Mouse (Mus musculus) liver, embryonic 11.5 days (tissue): ENCODE data around the gene Astn1. TPM values are rescaled to one million over a fixed set of nuclear protein-coding genes. Genes with fewer than 3 reads are reported as not detected.
A peak's percentile ranks its signal among the peaks of the same experiment; 100 is the strongest.

ENCODE experiments used
- ATAC-seq: fragments of 200-750 bp; cut with Nextera tagmentation; replicated peaks from 2 replicates; pipeline ENCODE4 v1.8.0; 2017; ENCODE audit warnings: moderate number of reproducible peaks, mild to moderate bottlenecking, moderate TSS enrichment, moderate library complexity; ENCODE audit not compliant: low FRiP score
- DNase-seq: peaks from one replicate; pipeline ENCODE4 v3.0.0-alpha.2; 2017; ENCODE audit warnings: low spot score
- H3K27ac ChIP-seq: fragments of 300-500 bp; sonication (generic); 2 replicates; pipeline ENCODE4 v1.5.1; 2014; ENCODE audit warnings: mild to moderate bottlenecking, low read depth, low read length, control low read depth
- H3K27me3 ChIP-seq: fragments of 300-500 bp; sonication (generic); replicated peaks from 2 replicates; pipeline ENCODE4 v1.6.1; 2014; ENCODE audit warnings: low read length, mixed read lengths; ENCODE audit not compliant: control insufficient read depth, insufficient read depth
- H3K36me3 ChIP-seq: fragments of 300-500 bp; sonication (generic); 2 replicates; pipeline ENCODE4 v1.6.1; 2014; ENCODE audit warnings: mild to moderate bottlenecking, low read length, moderate library complexity, mixed read lengths; ENCODE audit not compliant: control insufficient read depth, insufficient read depth
- H3K4me1 ChIP-seq: fragments of 300-500 bp; sonication (generic); replicated peaks from 2 replicates; pipeline ENCODE4 v1.6.1; 2014; ENCODE audit warnings: low read length, mixed read lengths; ENCODE audit not compliant: control insufficient read depth, insufficient read depth
- H3K4me2 ChIP-seq: fragments of 300-500 bp; sonication (generic); 2 replicates; pipeline ENCODE4 v1.6.1; 2014; ENCODE audit warnings: mild to moderate bottlenecking, control low read depth, moderate library complexity
- H3K4me3 ChIP-seq: fragments of 300-500 bp; sonication (generic); 2 replicates; pipeline ENCODE4 v1.5.1; 2014; ENCODE audit warnings: low read depth, low read length, control low read depth
- H3K9ac ChIP-seq: fragments of 300-500 bp; sonication (generic); 2 replicates; pipeline ENCODE4 v1.6.1; 2014; ENCODE audit warnings: low read depth, low read length, control low read depth
- H3K9me3 ChIP-seq: fragments of 300-500 bp; sonication (generic); 2 replicates; pipeline ENCODE4 v1.6.1; 2016; ENCODE audit warnings: low read length, inconsistent platforms, mixed read lengths; ENCODE audit not compliant: control insufficient read depth
- WGBS: fragments of 180-500 bp; shearing (Covaris S2); extraction: QIAGEN DNeasy Blood & Tissue Kit; methylation state at CpG from one replicate; pipeline ENCODE4 v1.1.7; 2014; 5-methylcytosine and 5-hydroxymethylcytosine counted together
- polyA plus RNA-seq: library from polyadenylated mRNA; unstranded; fragments of >200 nt; fragmentation: Nextera tagmentation; extraction: Ambion mirVana; gene quantifications from 2 replicates; pipeline ENCODE4 v1.2.1, GENCODE M21; 2014

The Astn1 gene
- polyA plus RNA-seq, 1 experiment from 2014 or later = 0.62 TPM

DNA sequence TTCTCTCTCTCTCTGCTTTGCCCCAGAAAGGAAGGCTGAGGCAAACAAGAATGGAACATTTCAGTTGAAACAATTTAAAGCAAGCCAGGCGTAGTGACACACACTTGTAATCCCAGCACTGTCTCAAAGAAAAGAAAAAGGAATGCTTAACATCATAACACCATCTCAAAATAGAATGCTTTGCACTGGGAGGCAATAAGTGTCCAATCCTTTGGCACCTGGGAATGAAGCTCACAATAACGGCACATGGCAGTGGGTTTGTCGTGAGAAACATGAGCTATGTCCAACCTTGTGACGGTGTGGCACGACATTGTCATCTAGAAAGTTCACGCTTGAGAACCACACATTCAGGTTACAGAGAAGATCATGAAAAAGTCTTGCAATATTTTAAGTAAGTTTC, 191.3 kb downstream of the Astn1 start:
- no peak overlapping the region for H3K4me3 ChIP-seq
- no peaks in the 10 kb centered on the region for H3K4me1 ChIP-seq
- no peaks in the 10 kb centered on the region for H3K27me3 ChIP-seq
- no peak for DNase-seq
- H3K36me3 ChIP-seq = no peaks in the 10 kb centered on the region
- no peak overlapping the region for H3K9ac ChIP-seq
- H3K27ac ChIP-seq = no peak overlapping the region
- WGBS = 91% methylated on average over 6 of the region's 6 CpGs
- no peak overlapping the region for H3K4me2 ChIP-seq
- ATAC-seq = no peak
- H3K9me3 ChIP-seq = no peaks in the 10 kb centered on the region

DNA sequence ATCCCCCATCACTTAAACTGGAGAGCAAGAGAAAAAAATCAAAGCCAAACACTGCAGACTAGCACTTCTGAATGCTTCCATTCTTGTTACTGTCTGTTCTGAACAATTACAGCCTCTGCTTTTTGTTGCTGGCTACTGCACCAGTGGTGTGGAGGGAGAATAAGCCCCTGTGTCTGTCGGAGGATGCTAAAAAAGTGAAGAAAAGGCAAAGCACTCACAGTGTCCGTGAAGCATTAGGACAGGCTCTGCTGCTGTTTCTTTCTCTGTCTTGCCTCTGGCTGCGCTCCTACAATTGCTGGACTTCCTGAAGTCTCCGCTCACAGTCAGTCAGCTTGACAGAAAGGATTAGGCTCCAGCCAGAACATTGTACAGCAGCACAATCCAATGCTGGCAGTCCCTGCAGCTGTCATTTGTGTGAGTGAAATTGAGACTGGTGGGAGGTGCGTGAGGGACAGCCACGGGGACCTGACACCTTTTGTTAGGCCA, 192.0 kb downstream of the Astn1 start:
- no peak overlapping the region for H3K4me3 ChIP-seq
- no peaks in the 10 kb centered on the region for H3K9me3 ChIP-seq
- H3K27ac ChIP-seq = no peak overlapping the region
- no peak overlapping the region for H3K9ac ChIP-seq
- H3K27me3 ChIP-seq = no peaks in the 10 kb centered on the region
- no peaks in the 10 kb centered on the region for H3K36me3 ChIP-seq
- H3K4me1 ChIP-seq = no peaks in the 10 kb centered on the region
- no peak for ATAC-seq
- WGBS = 29% methylated on average over 6 of the region's 6 CpGs
- no peak overlapping the region for H3K4me2 ChIP-seq
- DNase-seq = no peak

DNA sequence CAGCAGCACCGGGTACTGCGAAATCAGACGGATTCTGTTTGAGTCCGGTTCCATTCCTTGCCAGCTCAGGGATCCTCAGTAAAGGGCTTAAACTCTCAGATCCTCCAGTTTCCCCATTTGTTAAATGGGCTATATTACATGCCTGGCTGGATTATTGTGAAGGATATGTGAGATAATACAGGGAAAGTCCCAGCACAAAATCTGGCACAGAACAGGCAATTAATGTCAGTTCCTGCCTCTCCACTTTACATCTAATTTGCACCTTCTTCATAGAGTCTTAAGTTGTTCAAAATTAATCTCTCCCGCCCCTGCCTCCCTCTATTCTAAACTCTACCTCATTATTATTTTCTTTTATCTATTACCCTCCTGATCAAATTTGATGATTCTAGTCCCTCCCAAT, 211.1 kb downstream of the Astn1 start:
- 92% methylated on average over 5 of the region's 5 CpGs for WGBS
- no peak for ATAC-seq
- H3K9me3 ChIP-seq = no peaks in the 10 kb centered on the region

DNA sequence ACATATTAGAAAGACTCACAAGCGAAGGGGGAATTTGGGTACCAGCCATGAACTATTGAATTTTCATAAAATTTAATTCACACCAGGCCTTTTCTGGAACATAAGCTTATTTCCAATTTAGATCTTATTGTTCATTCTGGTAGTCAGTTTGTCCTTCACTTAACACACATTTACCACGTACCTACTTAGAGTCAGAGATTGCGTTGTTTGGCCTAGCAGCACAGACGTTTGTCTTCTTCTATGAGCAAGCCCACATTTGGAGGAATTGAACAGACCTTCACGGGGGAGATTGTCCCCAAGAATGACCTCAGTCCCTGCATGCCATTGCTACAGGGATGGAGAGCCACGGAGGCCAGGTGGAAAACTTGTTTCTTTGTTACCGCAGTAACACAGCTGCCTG, 211.5 kb downstream of the Astn1 start:
- DNase-seq (no peak), ATAC-seq (no peak)
- Histone ChIP-seq H3K27me3 (no peaks in the 10 kb centered on the region), H3K27ac (no peak overlapping the region), H3K4me1 (no peaks in the 10 kb centered on the region), H3K4me3 (no peak overlapping the region), H3K9me3 (no peaks in the 10 kb centered on the region), H3K36me3 (no peaks in the 10 kb centered on the region), H3K9ac (no peak overlapping the region), H3K4me2 (no peak overlapping the region)
- WGBS = 88% methylated on average over 7 of the region's 7 CpGs

More for the DNA sequence above, 211.1 kb downstream of the Astn1 start:
- no peak overlapping the region for H3K4me2 ChIP-seq
- H3K27me3 ChIP-seq = no peaks in the 10 kb centered on the region
- no peaks in the 10 kb centered on the region for H3K4me1 ChIP-seq
- no peak overlapping the region for H3K27ac ChIP-seq
- no peaks in the 10 kb centered on the region for H3K36me3 ChIP-seq
- H3K9ac ChIP-seq = no peak overlapping the region
- DNase-seq = no peak
- H3K4me3 ChIP-seq = no peak overlapping the region

DNA sequence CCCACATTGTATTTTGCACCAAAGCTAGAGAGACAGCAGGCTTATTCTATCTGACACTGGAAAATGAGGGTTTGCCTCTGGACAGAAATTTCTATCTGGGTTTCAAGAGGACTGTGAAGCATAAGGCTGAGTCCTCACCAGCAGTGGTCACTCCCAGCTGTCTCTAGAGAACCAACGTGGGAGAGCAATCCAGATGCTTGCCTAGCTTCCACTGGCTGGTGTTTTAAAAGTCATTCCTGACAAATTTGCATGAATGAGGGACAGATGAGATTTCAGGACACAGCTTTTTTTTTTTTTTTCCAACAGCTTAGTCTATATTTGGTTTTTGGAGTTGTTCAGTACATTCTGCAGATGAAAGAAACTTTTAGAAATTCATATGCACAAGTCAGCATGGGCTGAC, 213.9 kb downstream of the Astn1 start:
- H3K27ac ChIP-seq = no peak overlapping the region
- no peak overlapping the region for H3K9ac ChIP-seq
- no peak overlapping the region for H3K4me2 ChIP-seq
- no peak for ATAC-seq
- no peaks in the 10 kb centered on the region for H3K9me3 ChIP-seq
- H3K4me1 ChIP-seq = no peaks in the 10 kb centered on the region
- no peaks in the 10 kb centered on the region for H3K27me3 ChIP-seq
- DNase-seq = no peak
- H3K36me3 ChIP-seq = no peaks in the 10 kb centered on the region
- WGBS = 53% methylated on average over 1 of the region's 1 CpGs
- no peak overlapping the region for H3K4me3 ChIP-seq

DNA sequence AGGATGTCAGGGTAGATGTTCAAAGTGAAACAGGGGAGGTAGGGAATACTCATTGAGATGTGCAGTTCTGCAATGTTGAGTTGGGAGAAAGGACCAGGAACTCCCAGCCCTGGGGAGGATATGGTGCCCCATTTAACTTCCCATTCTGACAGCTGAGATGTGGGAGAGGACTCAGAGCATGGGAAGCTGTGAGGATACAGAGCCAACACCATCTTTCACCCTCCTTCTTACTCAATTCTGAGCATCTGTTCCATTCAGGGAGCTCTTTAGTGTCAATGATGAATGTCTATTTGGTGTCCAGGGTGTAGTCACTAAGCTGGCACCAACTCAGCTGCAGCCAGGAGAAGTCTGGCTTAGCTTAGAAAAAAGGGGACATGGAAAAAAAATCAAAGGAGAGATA, 219.7 kb downstream of the Astn1 start:
- H3K4me2 ChIP-seq = no peak overlapping the region
- no peaks in the 10 kb centered on the region for H3K36me3 ChIP-seq
- no peak overlapping the region for H3K27ac ChIP-seq
- DNase-seq (no peak), ATAC-seq (no peak)
- H3K9me3 ChIP-seq = no peaks in the 10 kb centered on the region
- H3K27me3 ChIP-seq = no peaks in the 10 kb centered on the region
- H3K9ac ChIP-seq = no peak overlapping the region
- no peaks in the 10 kb centered on the region for H3K4me1 ChIP-seq
- no peak overlapping the region for H3K4me3 ChIP-seq

DNA sequence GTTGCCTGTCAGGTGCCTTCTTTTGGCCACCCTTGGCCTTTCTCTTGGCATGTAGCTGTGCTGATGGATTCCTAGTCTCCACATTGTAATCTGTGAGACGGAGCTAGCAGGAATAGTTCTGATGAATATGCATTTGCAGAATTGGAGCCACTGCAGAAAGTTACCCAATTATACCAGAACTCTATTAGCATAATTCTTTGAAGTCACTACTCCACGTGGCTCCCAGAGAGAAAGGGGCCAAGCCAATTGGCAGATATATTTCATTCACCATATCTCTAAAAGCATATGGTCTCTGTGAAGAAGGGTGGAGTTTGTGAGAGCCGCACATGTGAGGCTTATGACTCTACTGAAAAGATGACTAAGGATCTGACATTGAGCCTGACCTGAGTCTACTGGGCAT, 226.8 kb downstream of the Astn1 start:
- Histone ChIP-seq H3K36me3 (no peaks in the 10 kb centered on the region), H3K9ac (no peak overlapping the region), H3K4me3 (no peak overlapping the region), H3K27me3 (no peaks in the 10 kb centered on the region), H3K9me3 (no peaks in the 10 kb centered on the region), H3K4me2 (no peak overlapping the region), H3K4me1 (no peaks in the 10 kb centered on the region), H3K27ac (no peak overlapping the region)
- no peak for DNase-seq
- ATAC-seq = no peak
- WGBS = 71% methylated on average over 3 of the region's 3 CpGs

DNA sequence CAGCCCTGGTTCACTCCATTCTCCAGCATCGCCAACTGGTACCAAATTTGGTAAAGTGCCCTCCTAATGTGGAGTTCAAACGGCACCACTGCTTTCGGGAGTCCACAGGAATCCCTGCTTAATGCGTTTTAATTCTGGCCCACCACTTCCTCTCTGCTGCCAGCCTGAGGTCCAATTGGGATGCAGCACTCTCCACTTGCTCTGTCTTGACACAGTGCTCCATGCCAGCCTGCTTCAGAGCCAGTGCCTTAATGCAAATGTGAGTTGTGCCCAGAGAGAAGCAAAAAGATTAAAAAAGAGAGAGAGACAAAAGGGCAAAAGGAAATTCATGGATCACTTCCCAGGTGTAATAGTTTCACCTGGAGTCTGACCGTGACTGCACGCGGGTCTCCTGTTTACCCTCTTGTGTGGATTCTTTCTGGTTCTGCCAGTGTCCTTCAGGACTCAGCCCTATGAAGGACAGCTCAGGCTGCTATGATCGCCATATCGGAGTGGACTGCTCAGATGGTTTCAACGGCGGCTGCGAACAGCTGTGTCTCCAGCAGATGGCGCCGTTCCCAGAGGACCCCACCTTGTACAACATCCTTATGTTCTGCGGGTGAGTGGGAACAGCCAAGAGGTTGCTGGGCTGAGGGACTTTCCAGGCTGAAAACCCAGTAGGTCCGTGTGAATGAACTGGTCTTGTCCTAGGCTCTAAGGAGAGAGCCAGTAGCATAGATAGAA, 234.8 kb downstream of the Astn1 start:
- no peaks in the 10 kb centered on the region for H3K4me1 ChIP-seq
- peak; percentile 35 for DNase-seq
- no peak overlapping the region for H3K27ac ChIP-seq
- no peak overlapping the region for H3K9ac ChIP-seq
- H3K36me3 ChIP-seq = no peaks in the 10 kb centered on the region
- peak; percentile 36; the same call in 1 of the 2 replicates for ATAC-seq
- H3K4me2 ChIP-seq = no peak overlapping the region
- WGBS = 34% methylated on average over 16 of the region's 16 CpGs
- no peak overlapping the region for H3K4me3 ChIP-seq
- no peaks in the 10 kb centered on the region for H3K9me3 ChIP-seq
- H3K27me3 ChIP-seq = no peaks in the 10 kb centered on the region

DNA sequence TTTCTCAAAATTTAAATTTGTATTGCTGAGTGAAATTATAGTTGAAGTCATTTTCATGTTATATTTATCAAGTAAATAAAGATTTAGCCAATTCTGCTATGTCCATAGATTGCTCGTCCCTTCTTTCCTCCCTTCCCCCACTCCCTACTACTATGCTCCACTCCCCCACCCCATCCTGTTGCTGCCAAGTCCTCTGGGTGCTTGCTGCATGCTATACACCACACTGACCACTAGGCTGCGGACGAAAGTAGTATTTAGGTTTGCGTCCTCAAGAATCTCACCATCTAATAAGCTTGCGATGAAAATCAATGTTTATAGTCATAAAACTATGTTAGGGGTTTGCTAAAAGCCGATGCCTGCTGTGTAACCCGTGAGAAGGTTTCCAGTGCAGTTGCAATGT, 235.9 kb downstream of the Astn1 start:
- no peaks in the 10 kb centered on the region for H3K9me3 ChIP-seq
- no peak for DNase-seq

More for the DNA sequence above, 235.9 kb downstream of the Astn1 start:
- Histone ChIP-seq H3K36me3 (no peaks in the 10 kb centered on the region), H3K9ac (no peak overlapping the region), H3K27ac (no peak overlapping the region), H3K4me3 (no peak overlapping the region), H3K27me3 (no peaks in the 10 kb centered on the region), H3K4me2 (no peak overlapping the region), H3K4me1 (no peaks in the 10 kb centered on the region)
- ATAC-seq = no peak
- 68% methylated on average over 7 of the region's 7 CpGs for WGBS
